Comparison of ENCODE assay signal across 8 mouse cellular contexts in genomic region chr17:3498086-3498485, GRCm38 (mm10). TPM values are rescaled to one million over a fixed set of nuclear protein-coding genes. Genes with fewer than 3 reads are reported as not detected.
DNase-seq lines count a peak whose midpoint lies in the region; ATAC-seq lines count a peak whose summit lies in the region.

No protein-coding gene starts in this region.

- H3K9me3 ChIP-seq in neural tube, embryonic 15.5 days (replicated peaks) = no peaks in the 10 kb centered on the region
- no peaks in the 10 kb centered on the region for H3K9me3 ChIP-seq in limb, embryonic 11.5 days (ENCODE audit: control insufficient read depth, low read length)

- H3K9ac ChIP-seq in neural tube, embryonic 15.5 days (replicated peaks) = no peak overlapping the region
- no peak overlapping the region for H3K9ac ChIP-seq in limb, embryonic 11.5 days (ENCODE audit: low read length)

- no peak overlapping the region for H3K27ac ChIP-seq in neural tube, embryonic 15.5 days (replicated peaks)
- no peak overlapping the region for H3K27ac ChIP-seq in limb, embryonic 11.5 days (replicated peaks; ENCODE audit: low read depth, low read length)

- 26% methylated on average over 3 of the region's 3 CpGs for WGBS in neural tube, embryonic 15.5 days
- 32% methylated on average over 3 of the region's 3 CpGs for WGBS in limb, embryonic 11.5 days

- H3K27me3 ChIP-seq in neural tube, embryonic 15.5 days (replicated peaks) = no peaks in the 10 kb centered on the region
- no peaks in the 10 kb centered on the region for H3K27me3 ChIP-seq in limb, embryonic 11.5 days (ENCODE audit: control insufficient read depth, insufficient read depth, low read length)

- no peak overlapping the region for H3K4me3 ChIP-seq in neural tube, embryonic 15.5 days (replicated peaks)
- no peak overlapping the region for H3K4me3 ChIP-seq in limb, embryonic 11.5 days (ENCODE audit: low read depth, low read length)

- no peak for ATAC-seq in neural tube, embryonic 15.5 days (ENCODE audit: low FRiP score)
- ATAC-seq in limb, embryonic 11.5 days (ENCODE audit: insufficient number of reproducible peaks, low FRiP score, low TSS enrichment, low read depth) = no peak
- no peak for ATAC-seq in monocyte, adult 5-6 weeks (replicated peaks; ENCODE audit: insufficient number of reproducible peaks, low FRiP score, low TSS enrichment, poor library complexity, severe bottlenecking)

- no peaks in the 10 kb centered on the region for H3K36me3 ChIP-seq in neural tube, embryonic 15.5 days
- no peaks in the 10 kb centered on the region for H3K36me3 ChIP-seq in limb, embryonic 11.5 days (ENCODE audit: control insufficient read depth, insufficient read depth, low read length)

- DNase-seq in gastrocnemius, postnatal 10 days = peak; percentile 52
- no peak for DNase-seq in gastrocnemius, postnatal 36 days
- DNase-seq in neural tube, embryonic 10.5 days (ENCODE audit: extremely low spot score, low spot score) = peak; percentile 57
- DNase-seq in adrenal gland, postnatal 36 days = peak; percentile 53 to 61
- peak; percentile 76 for DNase-seq in limb, embryonic 11.5 days (ENCODE audit: low spot score)
- DNase-seq in testis, postnatal 10 days (ENCODE audit: low spot score) = peak; percentile 74

- H3K4me2 ChIP-seq in neural tube, embryonic 15.5 days = no peak overlapping the region
- H3K4me2 ChIP-seq in limb, embryonic 11.5 days (ENCODE audit: low read depth, severe bottlenecking) = no peak overlapping the region

- H3K4me1 ChIP-seq in neural tube, embryonic 15.5 days = no peaks in the 10 kb centered on the region; the same call in 1 of the 2 replicates
- H3K4me1 ChIP-seq in limb, embryonic 11.5 days (ENCODE audit: control insufficient read depth, insufficient read depth, low read length) = no peaks in the 10 kb centered on the region

- intact Hi-C loops in gastrocnemius, postnatal 36 days (cut with DNase I) = no loop called here

RNA-seq across cellular contexts. Expression of gene Cldn20, which starts 34.3 kb away (rescaled TPM):
- under 1 TPM in 1 of 2 experiments, not detected in 1; 0.56 TPM for total RNA-seq in gastrocnemius, postnatal 10 days (2021)
- total RNA-seq in gastrocnemius, postnatal 36 days (2021) = not detected
- not detected in 2 replicates for polyA plus RNA-seq in neural tube, embryonic 15.5 days (2015; fragmentation: Nextera tagmentation; extraction: Ambion mirVana)
- 1 to 10 TPM in 1 of 2 experiments, not detected in 1; 1.4 TPM for total RNA-seq in adrenal gland, postnatal 36 days (2021)
- 0.48 TPM in 1 of 2 replicates, not detected in the other for polyA plus RNA-seq in limb, embryonic 11.5 days (2014; fragmentation: Nextera tagmentation; extraction: Ambion mirVana)
- total RNA-seq in monocyte, adult 5-6 weeks (2017) = 7.5 to 19.8 TPM (median 9.0 TPM) in 3 replicates

RNA-seq across cellular contexts. Expression of gene Tfb1m, which starts 59.5 kb away (rescaled TPM):
- total RNA-seq in gastrocnemius, postnatal 10 days (2021) = 1 to 10 TPM; 8.5 to 9.6 TPM
- total RNA-seq in gastrocnemius, postnatal 36 days (2021) = 1 to 10 TPM; 6.6 to 9.0 TPM
- polyA plus RNA-seq in neural tube, embryonic 15.5 days (2015; fragmentation: Nextera tagmentation; extraction: Ambion mirVana) = 13.0 and 15.3 TPM in 2 replicates
- total RNA-seq in adrenal gland, postnatal 36 days (2021) = 10 to 100 TPM; 10.5 to 16.1 TPM
- polyA plus RNA-seq in limb, embryonic 11.5 days (2014; fragmentation: Nextera tagmentation; extraction: Ambion mirVana) = 21.4 and 22.7 TPM in 2 replicates
- total RNA-seq in monocyte, adult 5-6 weeks (2017) = 3.5 to 5.2 TPM (median 4.9 TPM) in 3 replicates

Comparison
In these comparisons a context has a peak if more than half of its experiments do, and no peak if none do; other contexts are left out.
1. DNase-seq: peak in gastrocnemius, postnatal 10 days (single experiment), neural tube, embryonic 10.5 days (single experiment), adrenal gland, postnatal 36 days (2 of 2), limb, embryonic 11.5 days (single experiment) and testis, postnatal 10 days (single experiment); none in gastrocnemius, postnatal 36 days (0 of 2).